12 mouse cellular contexts compared by ENCODE assay signal in genomic region chr10:111156394-111157190, GRCm38 (mm10). TPM values are rescaled to one million over a fixed set of nuclear protein-coding genes. Genes with fewer than 3 reads are reported as not detected.
DNase-seq lines count a peak whose midpoint lies in the region; ATAC-seq and TF ChIP-seq lines count a peak whose summit lies in the region.
"Had no signal": no experiment of that assay in that cellular context is flagged by ENCODE, and none has a peak within 500 bp of the region (broad histone marks: within the 10 kb centered on the region; RNA-seq: fewer than 3 reads in every experiment).

No protein-coding gene starts in this region.

- peak overlapping the region; percentile 4; the same call in 1 of the 2 replicates for H3K27ac ChIP-seq in heart, embryonic 15.5 days
- H3K27ac ChIP-seq in bone marrow, adult 2 months (ENCODE audit: control insufficient read depth, insufficient read depth, low read depth, low read length, poor library complexity) = peak overlapping the region; percentile 67; the same call in 1 of the 2 replicates
- H3K27ac ChIP-seq: neural tube, embryonic 13.5 days had no signal

- H3K4me3 ChIP-seq in heart, embryonic 15.5 days = no peak overlapping the region
- peak overlapping the region; percentile 29 for H3K4me3 ChIP-seq in bone marrow, adult 2 months (replicated peaks; ENCODE audit: control insufficient read depth, low read depth, low read length)
- H3K4me3 ChIP-seq: neural tube, embryonic 13.5 days had no signal

- WGBS in heart, embryonic 15.5 days = 79% methylated on average over 29 of the region's 29 CpGs
- WGBS in bone marrow, adult 2 months = 71% methylated on average over 29 of the region's 29 CpGs

- no peak for ATAC-seq in heart, embryonic 15.5 days (replicated peaks; ENCODE audit: insufficient number of reproducible peaks, insufficient read depth, low FRiP score, low read depth)
- ATAC-seq: intestine, embryonic 16.5 days had no signal

- no peak for TF ChIP-seq CTCF in bone marrow, adult 2 months (IDR thresholded peaks at IDR 0.05; ENCODE audit: control insufficient read depth, insufficient read depth, low read length)

- H3K27me3 ChIP-seq in heart, embryonic 15.5 days = no peaks in the 10 kb centered on the region
- H3K27me3 ChIP-seq in splenic B cell, adult 2 months (ENCODE audit: control insufficient read depth, insufficient read depth, low read length, poor library complexity, severe bottlenecking) = no peaks in the 10 kb centered on the region
- H3K27me3 ChIP-seq: neural tube, embryonic 13.5 days had no signal

- peaks cover 2% of the 10 kb centered on the region; the same call in 1 of the 2 replicates for H3K4me1 ChIP-seq in heart, embryonic 15.5 days (replicated peaks)
- peaks cover 4% of the 10 kb centered on the region for H3K4me1 ChIP-seq in bone marrow, adult 2 months (ENCODE audit: control insufficient read depth, insufficient read depth, low read length)
- H3K4me1 ChIP-seq: neural tube, embryonic 13.5 days had no signal

- no peaks in the 10 kb centered on the region for H3K9me3 ChIP-seq in heart, embryonic 15.5 days (replicated peaks)
- H3K9me3 ChIP-seq: neural tube, embryonic 13.5 days had no signal

- no peak overlapping the region for H3K9ac ChIP-seq in heart, embryonic 15.5 days
- H3K9ac ChIP-seq: neural tube, embryonic 13.5 days had no signal

- no peaks in the 10 kb centered on the region for H3K36me3 ChIP-seq in heart, embryonic 15.5 days
- H3K36me3 ChIP-seq in splenic B cell, adult 2 months (ENCODE audit: control insufficient read depth, insufficient read depth, low read length, poor library complexity, severe bottlenecking) = no peaks in the 10 kb centered on the region
- H3K36me3 ChIP-seq: neural tube, embryonic 13.5 days had no signal

- intact Hi-C loops in heart, postnatal 36 days (cut with DNase I) = no loop called here

- TF ChIP-seq POLR2A in bone marrow, adult 2 months (IDR thresholded peaks at IDR 0.05; ENCODE audit: borderline replicate concordance, control insufficient read depth, low read depth, low read length) = no peak

- no peak overlapping the region for H3K4me2 ChIP-seq in heart, embryonic 15.5 days
- H3K4me2 ChIP-seq: neural tube, embryonic 13.5 days had no signal

- no peak for DNase-seq in heart, postnatal 36 days
- peak; percentile 56 to 57 for DNase-seq in B cell, adult 2 months
- DNase-seq in splenic B cell, adult 2 months (ENCODE audit: low read depth, low spot score) = peak; percentile 35
- DNase-seq in Muller cell, postnatal 12 days (ENCODE audit: inconsistent ontology term) = no peak
- no peak for DNase-seq in adrenal gland, adult 2 months
- DNase-seq in lung, adult 18-20 months = no peak
- DNase-seq: adrenal gland, postnatal 36 days; cerebellum, adult 11-12 months had no signal

RNA-seq across cellular contexts. Expression of gene Osbpl8, which starts 8.0 kb away (rescaled TPM):
- polyA plus RNA-seq in heart, embryonic 15.5 days (2015; fragmentation: Nextera tagmentation; extraction: Ambion mirVana) = 26.9 and 32.8 TPM in 2 replicates
- 10 to 100 TPM; 70.4 to 71.4 TPM for total RNA-seq in heart, postnatal 36 days (2021)
- 15.3 and 25.0 TPM in 2 replicates for polyA plus RNA-seq in bone marrow, adult 2 months (2011; ENCODE audit: insufficient read depth, insufficient read length, low replicate concordance, missing spikeins)
- 10 to 100 TPM; 24.8 to 24.9 TPM for total RNA-seq in adrenal gland, adult 2 months (2021)
- polyA plus RNA-seq in adrenal gland, adult 2 months (2012; rRNA removed) = 1.2 and 1.6 TPM in 2 replicates

Comparison
In these comparisons a context has a peak if more than half of its experiments do, and no peak if none do; other contexts are left out.
1. DNase-seq: peak in B cell, adult 2 months (2 of 2) and splenic B cell, adult 2 months (single experiment); none in heart, postnatal 36 days (0 of 2), Muller cell, postnatal 12 days (single experiment), adrenal gland, adult 2 months (single experiment) and lung, adult 18-20 months (0 of 2).